Mouse (Mus musculus) adrenal gland, postnatal 10 days (tissue): ENCODE results near the gene Isy1. TPM values are rescaled to one million over a fixed set of nuclear protein-coding genes. Genes with fewer than 3 reads are reported as not detected.

Experiments
- DNase-seq: peaks from one replicate; pipeline ENCODE4 v3.0.0; 2021; ENCODE audit warnings: mixed read lengths
- long read RNA-seq, 2 experiments: library from polyadenylated mRNA; stranded (forward); transcript quantifications; one replicate each; pipeline ENCODE4 v2.0.0; 2021
- total RNA-seq, 2 experiments: library from RNA; stranded (reverse); gene quantifications; 2 replicates each; pipeline ENCODE4 v1.2.3; 2021

The Isy1 gene
- 10 to 100 TPM; 32.3 to 34.9 TPM for total RNA-seq
- long read RNA-seq, experiment 1, full-length matches to known transcripts: 32 of 34 reads
- long read RNA-seq, experiment 1, partial matches to known transcripts: 2 of 34 reads
- long read RNA-seq, experiment 1, other reads (novel, unspliced or antisense): 0 of 34 reads
- long read RNA-seq, experiment 2, full-length matches to known transcripts: 8 of 11 reads
- long read RNA-seq, experiment 2, partial matches to known transcripts: 0 of 11 reads
- long read RNA-seq, experiment 2, other reads (novel, unspliced or antisense): 3 of 11 reads

DNA sequence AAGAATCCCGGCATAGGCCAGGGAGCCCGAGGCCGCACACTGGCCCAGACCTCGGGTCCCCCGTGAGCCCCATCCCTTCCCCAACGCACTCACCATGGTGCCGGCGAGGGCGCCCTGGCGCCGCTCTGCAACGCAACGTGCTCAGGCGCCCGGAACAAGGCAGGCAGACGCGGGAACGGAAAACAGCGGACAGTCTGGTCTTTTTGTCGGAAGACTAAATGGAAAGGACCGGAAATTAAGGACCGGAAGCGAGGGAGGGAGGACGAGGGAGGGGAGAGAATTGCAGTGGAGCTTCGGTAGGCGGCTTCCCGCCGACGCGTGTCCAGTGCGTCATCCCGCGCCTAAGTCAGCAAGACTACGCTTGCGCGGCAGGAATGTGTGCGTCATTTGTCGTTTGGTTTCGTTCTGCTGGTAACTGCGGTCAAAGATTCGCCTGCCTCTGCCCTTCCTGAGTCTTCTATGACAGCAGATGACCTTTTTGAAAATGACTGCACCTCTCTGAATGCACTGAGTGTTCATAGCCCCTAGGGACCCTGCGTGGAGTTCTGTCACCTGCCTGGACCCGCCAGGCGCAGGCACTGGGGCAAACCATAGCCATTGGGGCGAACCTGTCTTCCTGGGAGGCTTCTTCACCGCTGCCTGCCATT lies at the start of gene Isy1:
TSS of gene Isy1 (minus strand) at position 248 of the 647 bp plus-strand sequence.
- peak; percentile 96 for DNase-seq

DNA sequence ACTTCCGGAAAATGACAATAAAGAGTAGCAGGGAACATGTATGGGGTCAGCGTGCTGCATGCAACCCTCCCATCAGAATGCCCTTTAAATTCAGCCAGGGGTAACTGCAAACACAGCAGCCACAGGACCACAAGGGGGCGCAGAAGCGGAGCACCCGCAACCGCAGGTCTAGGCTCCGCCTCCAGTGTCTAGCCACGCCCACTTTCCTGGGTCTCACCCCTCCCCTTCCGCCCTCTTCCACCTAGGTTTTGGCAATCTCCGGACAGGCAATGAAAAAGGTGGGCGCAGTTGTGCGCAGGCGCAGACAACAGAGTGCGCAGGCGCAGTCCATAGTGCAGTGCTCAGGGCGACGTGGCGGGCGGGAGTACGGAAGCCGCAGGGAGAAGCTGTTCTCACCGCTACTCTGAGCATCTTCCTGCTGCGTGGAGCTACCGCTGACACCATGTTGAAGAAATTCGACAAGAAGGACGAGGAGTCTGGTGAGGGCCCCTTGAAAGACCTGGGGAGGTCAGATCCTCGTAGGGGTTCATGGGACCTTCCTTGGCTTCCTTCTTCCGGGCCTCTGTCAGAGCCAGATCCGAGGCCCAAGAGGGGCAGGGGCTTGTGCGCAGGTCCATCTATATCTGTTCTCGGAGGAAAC lies 49.1 kb upstream of the Isy1 start, which contains the start of gene Copg1:
TSS of gene Copg1 (plus strand) at position 221 of the 640 bp plus-strand sequence.
- DNase-seq: peak; percentile 100

GRCm38 (mm10) chr6:87886721-87887120 lies 48.1 kb upstream of the Isy1 start:
- DNase-seq: no peak

DNA sequence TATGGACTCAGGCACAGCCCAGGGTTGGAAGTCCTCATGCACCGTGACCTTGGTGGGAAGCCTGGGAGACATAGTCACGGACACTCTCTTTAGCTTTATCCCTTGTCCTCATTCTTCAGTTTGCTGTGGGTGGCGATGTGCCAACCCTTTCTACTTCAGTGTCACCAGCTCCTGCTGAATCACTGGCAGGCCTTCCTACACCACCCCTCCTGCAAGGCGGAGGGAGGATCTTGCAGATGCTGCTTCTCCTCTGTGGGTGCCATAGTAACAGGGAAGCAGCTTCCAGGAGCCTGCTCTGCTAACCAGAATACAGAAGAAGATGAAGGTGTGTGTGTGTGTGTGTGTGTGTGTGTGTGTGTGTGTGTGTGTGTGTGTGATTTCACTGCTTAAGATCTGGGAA lies 44.2 kb upstream of the Isy1 start:
- DNase-seq: peak; percentile 82

DNA sequence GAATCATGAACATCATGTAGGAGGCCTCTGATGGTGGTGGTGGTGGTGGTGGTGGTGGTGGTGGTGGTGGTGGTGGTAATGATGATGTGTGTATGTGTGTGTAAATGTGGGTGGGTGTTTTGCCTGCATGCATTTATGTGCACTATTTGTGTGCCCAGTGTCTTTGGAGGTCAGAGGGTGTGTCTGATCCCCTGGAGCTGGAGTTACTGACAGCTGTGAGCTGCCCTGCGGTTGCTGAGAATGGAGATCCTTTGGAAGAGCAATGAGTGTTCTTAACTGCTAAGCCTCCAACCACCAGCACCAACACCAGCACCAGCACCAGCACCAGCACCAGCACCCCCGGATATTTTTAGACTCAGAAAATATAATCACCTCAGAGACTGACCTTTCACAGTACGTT lies 43.6 kb upstream of the Isy1 start:
- no peak for DNase-seq

DNA sequence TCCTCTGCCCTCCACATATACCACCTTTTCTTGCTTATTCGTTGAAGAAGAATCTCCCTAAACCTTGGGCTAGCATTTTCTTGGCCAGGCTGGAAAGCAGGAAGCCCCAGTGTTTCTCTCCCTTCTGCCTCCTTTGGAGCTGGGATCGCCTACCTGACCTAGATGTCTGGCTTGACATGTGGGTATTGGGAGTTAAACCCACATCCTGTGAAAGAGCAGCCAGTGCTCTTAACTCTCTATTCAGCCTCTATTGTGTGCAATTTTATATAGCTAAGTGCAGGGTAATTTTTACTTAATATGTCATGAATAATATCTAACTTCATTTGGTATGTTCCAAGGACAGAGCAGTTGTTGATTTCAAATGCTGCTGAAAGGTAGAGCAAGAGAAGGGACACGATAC lies 41.0 kb upstream of the Isy1 start:
- no peak for DNase-seq

- DNase-seq: no peak
Measured at GRCm38 (mm10) chr6:87879010-87879409, 40.4 kb upstream of the Isy1 start.

DNA sequence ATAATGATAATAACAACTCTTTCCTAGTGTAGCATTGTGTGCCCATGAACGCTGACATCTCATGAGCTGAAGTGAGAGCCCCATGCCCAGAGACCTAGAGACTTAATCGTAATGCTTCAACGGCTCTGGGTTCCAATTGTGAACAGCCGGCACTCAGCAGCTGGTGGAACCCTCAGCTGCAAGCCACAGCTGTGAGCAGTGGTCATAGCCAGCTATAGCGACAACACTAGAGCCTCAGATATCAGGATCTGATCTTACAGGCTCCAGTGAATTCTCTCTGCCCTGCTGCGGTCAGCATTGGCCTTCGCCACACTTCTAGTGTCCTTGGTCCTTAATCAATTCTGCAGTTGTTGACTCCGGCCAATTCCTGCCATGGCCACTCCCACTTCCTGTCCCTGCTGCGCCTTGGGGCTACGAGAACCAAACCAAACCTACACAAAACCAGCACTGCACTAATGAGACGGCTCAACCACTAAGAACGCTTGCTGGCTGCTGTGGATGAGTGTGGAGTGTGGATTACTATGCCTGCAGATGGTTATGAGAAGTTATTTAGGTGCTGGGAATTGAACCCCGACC lies 37.6 kb upstream of the Isy1 start:
- DNase-seq: peak; percentile 68

GRCm38 (mm10) chr6:87875562-87875961 lies 37.0 kb upstream of the Isy1 start:
- no peak for DNase-seq

- peak; percentile 46 for DNase-seq
Measured at GRCm38 (mm10) chr6:87875083-87875482, 36.5 kb upstream of the Isy1 start.

- DNase-seq: no peak
Measured at GRCm38 (mm10) chr6:87873963-87874362, 35.4 kb upstream of the Isy1 start.

DNA sequence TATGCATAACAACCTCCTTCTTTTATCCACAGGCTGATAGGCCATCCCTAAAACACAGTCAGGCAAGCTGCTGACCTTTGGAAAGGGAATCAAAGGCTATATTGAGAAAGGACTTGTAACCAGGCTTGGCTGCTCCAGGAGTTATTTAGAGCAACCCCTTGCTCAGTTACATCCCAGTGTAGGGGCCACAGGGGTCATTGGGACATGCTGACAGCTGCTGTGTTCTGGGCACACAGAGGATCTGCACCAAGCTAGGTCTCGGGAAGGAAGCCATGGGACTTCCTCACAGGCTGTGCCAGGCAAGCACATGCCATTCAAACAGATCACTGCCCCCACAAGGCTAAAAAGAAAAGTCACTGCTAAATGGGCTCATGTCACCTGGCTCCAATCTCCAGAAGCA lies 34.5 kb upstream of the Isy1 start:
- no peak for DNase-seq

DNA sequence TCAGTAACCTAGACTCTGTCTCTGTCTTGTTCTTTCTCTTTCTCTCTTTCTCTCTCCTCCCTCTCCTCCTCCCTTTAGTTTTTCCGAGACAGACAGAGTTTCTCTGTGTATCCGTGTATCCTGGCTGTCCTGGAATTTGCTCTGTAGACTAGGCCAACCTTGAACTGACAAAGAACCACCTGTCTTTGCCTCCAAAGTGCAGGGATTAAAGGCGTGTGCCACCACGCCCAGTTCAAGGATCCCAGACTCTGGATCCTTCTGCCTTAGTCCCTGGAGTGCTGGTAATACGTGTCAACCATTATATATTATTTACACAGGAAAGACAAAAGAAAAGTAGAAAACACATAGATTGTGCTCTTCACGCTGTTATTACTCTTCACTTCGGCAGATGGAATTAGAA lies 32.6 kb upstream of the Isy1 start:
- DNase-seq: no peak

DNA sequence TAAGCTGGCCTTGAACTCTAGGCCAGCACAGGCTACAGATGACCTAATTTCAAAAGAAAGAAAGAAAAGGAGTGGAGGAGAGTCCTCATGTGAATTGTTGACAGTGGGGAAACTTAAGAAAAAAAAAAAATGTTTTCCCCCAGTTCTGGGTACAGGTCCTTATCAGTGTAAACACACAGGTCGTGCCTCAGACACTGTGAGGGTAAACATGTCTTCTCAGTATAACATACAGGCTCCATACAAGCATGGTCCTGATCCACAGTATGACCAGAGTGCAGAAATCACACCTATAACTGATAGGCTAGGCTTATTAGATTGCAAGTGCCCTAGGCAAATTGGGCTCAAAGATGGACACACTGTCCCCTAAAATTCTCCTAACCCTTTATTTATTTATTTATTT lies 31.8 kb upstream of the Isy1 start:
- DNase-seq: no peak

DNA sequence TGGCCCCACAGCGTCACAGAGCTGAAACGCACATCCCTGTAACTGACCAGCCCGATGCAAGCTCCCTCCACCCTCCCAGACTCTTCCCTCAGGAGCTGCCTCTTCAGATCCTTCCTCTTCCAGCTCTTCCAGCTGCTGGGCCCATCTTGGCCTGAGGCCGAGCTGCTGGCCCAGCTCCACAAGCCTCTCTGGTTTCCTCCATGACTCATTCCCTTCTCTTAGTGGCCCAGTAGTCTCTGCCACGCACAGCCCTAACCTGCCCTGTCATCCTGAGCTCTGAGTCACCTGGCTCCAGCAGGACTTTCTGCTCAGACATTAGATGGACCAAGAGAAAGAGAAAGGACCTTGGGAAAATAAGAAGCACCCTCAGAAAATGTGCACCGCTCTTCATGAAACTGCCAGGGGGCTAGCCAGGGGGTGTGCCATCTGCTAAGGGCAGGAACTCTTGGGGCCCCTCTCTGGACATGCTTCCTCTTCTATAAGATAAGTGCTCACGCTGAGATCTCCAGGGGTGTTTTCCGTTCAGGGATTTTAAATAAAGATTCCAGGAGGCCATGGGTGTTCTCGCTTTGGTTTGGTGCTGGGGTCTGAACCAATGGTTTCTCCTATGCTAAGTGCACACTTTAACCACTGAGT lies 30.4 kb upstream of the Isy1 start:
- DNase-seq: peak; percentile 93

- no peak for DNase-seq
Measured at GRCm38 (mm10) chr6:87867256-87867655, 28.7 kb upstream of the Isy1 start.

DNA sequence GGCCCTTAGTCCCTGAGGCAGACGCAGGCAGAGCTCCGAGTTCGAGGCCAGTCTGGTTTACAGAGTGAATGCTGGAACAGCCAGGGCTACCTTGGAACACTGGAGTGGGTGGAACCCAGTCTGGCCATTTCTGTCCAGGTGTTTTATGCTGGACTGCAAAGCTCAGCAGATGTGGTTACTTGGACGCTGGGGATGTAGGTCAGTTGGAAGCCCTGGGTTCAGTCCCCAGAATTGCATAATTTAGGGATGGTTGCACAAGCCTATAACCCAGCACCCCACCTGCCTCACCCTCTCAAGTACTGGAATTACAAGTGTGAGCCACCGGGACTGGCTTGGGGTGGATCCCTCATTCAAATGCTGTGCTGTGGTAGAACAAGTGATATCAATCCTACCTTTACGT lies 27.6 kb upstream of the Isy1 start:
- DNase-seq: no peak

DNA sequence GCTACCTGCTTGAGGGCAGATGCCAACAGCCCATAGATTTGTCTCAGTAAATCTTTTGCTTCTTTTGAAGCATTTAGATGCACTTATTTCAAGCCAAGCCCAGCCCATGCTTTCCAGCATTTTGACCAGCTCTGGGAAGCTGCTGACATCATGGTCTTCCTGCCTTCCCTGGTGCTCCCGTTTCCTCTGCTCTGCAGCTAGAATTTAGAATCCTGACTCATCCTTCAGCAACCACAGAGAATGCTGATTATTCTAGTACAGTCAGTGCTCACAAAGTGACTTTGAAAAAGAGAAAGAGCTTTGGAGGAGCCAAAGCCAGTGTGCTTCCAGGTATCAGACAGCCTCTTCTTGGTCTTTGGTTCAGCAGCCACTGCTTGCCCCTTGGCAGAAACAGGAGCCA lies 18.5 kb upstream of the Isy1 start:
- no peak for DNase-seq

DNA sequence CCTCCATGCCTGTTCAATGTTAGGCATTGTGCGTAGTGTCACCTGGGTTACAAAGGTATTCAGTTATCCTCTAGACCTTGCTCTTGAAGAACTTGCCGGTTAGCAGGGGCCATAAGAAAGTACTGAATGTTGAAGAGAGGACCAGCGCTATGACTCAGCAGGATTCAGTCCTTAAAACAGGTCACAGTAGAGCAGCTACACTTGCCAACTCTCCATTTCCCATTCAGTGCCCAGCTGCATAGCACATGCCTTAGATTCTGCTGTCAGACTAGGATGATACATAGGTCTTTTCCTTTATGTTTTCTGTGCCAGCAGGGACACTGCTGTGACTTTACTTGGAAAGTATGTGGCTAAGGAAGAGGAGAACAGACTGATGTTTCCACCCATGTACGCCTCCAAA lies 14.8 kb upstream of the Isy1 start:
- DNase-seq: no peak

DNA sequence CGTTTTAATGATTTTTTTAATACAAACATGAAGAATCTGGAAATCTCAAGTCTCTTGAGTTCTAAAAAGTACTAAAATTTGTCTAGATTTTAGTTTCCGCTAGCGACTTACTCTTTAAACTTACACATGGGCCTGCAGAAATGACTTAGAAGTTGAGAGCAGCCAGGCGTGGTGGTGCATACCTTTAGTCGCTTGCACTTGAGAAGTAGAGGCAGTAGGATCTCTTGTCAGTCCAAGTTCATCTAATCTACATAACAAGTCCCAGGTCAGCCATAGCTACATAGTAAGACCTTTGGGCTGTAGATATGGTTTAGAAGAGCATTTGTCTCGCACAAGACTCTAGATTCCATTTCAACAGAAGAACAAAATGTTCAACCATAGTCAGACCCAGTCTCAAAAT lies 13.3 kb upstream of the Isy1 start:
- no peak for DNase-seq

- DNase-seq: peak; percentile 98
Measured at GRCm38 (mm10) chr6:87850900-87851614, 12.5 kb upstream of the Isy1 start, which contains the start of gene Cnbp. Cnbp (minus strand) TSS chr6:87851106.
